Comparison of ENCODE assay signal across 7 mouse cellular contexts in the genomic region with DNA sequence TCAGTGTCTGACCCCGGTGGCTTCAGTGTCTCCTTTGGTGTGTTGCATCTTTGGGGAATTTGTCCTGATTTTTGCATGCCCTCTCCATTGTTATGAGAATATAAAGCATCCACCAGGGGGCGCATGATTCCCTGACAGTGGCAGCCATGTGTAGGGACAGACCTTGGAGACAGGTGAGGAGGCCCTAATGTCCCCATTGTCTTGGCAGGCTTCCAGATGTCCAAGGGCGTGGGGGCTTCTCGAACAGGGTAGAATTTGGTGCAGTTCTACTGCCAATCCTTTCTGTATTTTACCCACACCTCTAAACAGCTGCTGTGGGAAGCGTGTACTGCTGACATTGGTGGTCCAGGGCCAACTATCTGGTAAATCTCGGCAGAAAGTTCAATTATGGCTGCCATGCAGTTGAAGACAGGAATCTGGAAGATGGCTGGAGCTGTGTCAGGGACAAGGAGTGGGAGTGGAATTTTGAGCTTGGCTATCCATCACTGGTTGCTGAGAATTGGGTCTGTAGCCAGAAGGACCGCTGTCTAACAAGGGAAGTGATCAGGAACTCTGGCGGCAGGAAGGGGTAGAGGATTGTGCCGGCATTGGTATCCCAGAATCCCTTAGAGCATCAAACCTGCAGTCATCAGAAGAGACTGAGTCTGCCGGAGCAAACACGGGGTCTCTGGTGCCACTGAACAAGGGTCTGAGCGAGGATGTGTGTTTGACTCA. TPM values are rescaled to one million over a fixed set of nuclear protein-coding genes. Genes with fewer than 3 reads are reported as not detected.
DNase-seq lines count a peak whose midpoint lies in the region; ATAC-seq and TF ChIP-seq lines count a peak whose summit lies in the region.

No protein-coding gene starts in this region.

- TF ChIP-seq RAD21 in MEL (IDR thresholded peaks at IDR 0.05; ENCODE audit: low read depth, low read length), result peak; percentile 63

- DNase-seq in CD4-positive, CD25-positive, alpha-beta regulatory T cell, adult 2 months (ENCODE audit: low read depth, low spot score), result peak; percentile 82
- DNase-seq in MEL (ENCODE audit: low read depth, low spot score), result peak; percentile 72
- peak; percentile 44 for DNase-seq in cerebellum, adult 9-11 months
- DNase-seq in gastrocnemius, adult 2 months, result peak; percentile 61
- DNase-seq in kidney, postnatal 36 days, result peak; percentile 53 to 84
- DNase-seq in lung, embryonic 14.5 days, result peak; percentile 82
- DNase-seq in spleen, adult 18-20 months, result peak; percentile 8 to 59

- no peak overlapping the region for H3K9ac ChIP-seq in MEL (ENCODE audit: control insufficient read depth, low read depth, low read length, poor library complexity, severe bottlenecking)
- H3K9ac ChIP-seq in lung, embryonic 14.5 days, result no peak overlapping the region

- no peak for TF ChIP-seq EP300 in MEL (IDR thresholded peaks at IDR 0.05; ENCODE audit: low read depth in 1 of 2, low read length in 2 of 2)

- H3K4me1 ChIP-seq in MEL (ENCODE audit: control insufficient read depth in 1 of 2, insufficient read depth in 2 of 2, low read length in 2 of 2), result peaks cover 8 to 29% of the 10 kb centered on the region in 2 experiments
- no peaks in the 10 kb centered on the region; the same call in 1 of the 2 replicates for H3K4me1 ChIP-seq in lung, embryonic 14.5 days (ENCODE audit: insufficient read depth)

- no peaks in the 10 kb centered on the region for H3K79me2 ChIP-seq in MEL (ENCODE audit: control insufficient read depth, insufficient read depth, low read length, poor library complexity)

- no peaks in the 10 kb centered on the region for H3K9me3 ChIP-seq in MEL (replicated peaks; ENCODE audit: insufficient read depth, low read length)
- no peaks in the 10 kb centered on the region for H3K9me3 ChIP-seq in lung, embryonic 14.5 days (ENCODE audit: low read depth, low read length)

- no peak for TF ChIP-seq POLR2A in MEL (IDR thresholded peaks at IDR 0.05; ENCODE audit: control insufficient read depth in 1 of 2, insufficient read depth in 1 of 2, low read depth in 1 of 2, low read length in 2 of 2, poor library complexity in 1 of 2)

- intact Hi-C loops in gastrocnemius, adult 2 months (cut with DNase I), result loop anchor here (1.0 to 2.0 kb wide), 2 partner anchors 46 to 220 kb away; a partner anchor contains a TSS

- no peak overlapping the region for H3K4me3 ChIP-seq in MEL (ENCODE audit: control insufficient read depth in 1 of 2, insufficient read depth in 1 of 2, low read depth in 2 of 2, low read length in 2 of 2)
- H3K4me3 ChIP-seq in gastrocnemius, adult 2 months, result no peak overlapping the region
- H3K4me3 ChIP-seq in lung, embryonic 14.5 days (ENCODE audit: low read depth, low read length), result no peak overlapping the region

- TF ChIP-seq CTCF in MEL (IDR thresholded peaks at IDR 0.05 in 2 of 3, conservative IDR thresholded peaks at IDR 0.05 in 1 of 3; ENCODE audit: control insufficient read depth in 1 of 3, insufficient read depth in 1 of 3, low read depth in 2 of 3, low read length in 3 of 3, poor library complexity in 1 of 3, severe bottlenecking in 1 of 3), result peak; percentile 67 to 85 (median 81)
- TF ChIP-seq CTCF in gastrocnemius, adult 2 months (IDR thresholded peaks at IDR 0.05), result peak; percentile 85
- peak; percentile 85 for TF ChIP-seq CTCF in lung, embryonic 14.5 days (IDR thresholded peaks at IDR 0.05; ENCODE audit: low read depth)

- H3K36me3 ChIP-seq in MEL (ENCODE audit: control insufficient read depth in 1 of 2, insufficient read depth in 2 of 2, low read length in 2 of 2), result peaks cover 0 to 23% of the 10 kb centered on the region in 2 experiments; a peak in 2 of 4 replicates
- H3K36me3 ChIP-seq in lung, embryonic 14.5 days (ENCODE audit: insufficient read depth), result no peaks in the 10 kb centered on the region

- no peaks in the 10 kb centered on the region for H3K27me3 ChIP-seq in MEL (ENCODE audit: control insufficient read depth in 1 of 2, insufficient read depth in 2 of 2, low read length in 2 of 2)
- H3K27me3 ChIP-seq in lung, embryonic 14.5 days (ENCODE audit: insufficient read depth, low read length), result 0 out of 2 replicates have a peak, but pooled peaks cover 4% of the 10 kb centered on the region

- no peak overlapping the region for H3K27ac ChIP-seq in MEL (ENCODE audit: control insufficient read depth, low read depth, low read length)
- H3K27ac ChIP-seq in gastrocnemius, adult 2 months, result no peak overlapping the region
- no peak overlapping the region for H3K27ac ChIP-seq in lung, embryonic 14.5 days (ENCODE audit: low read depth)

- peak; percentile 60; the same call in 1 of the 2 replicates for ATAC-seq in lung, embryonic 14.5 days (ENCODE audit: insufficient read depth)

- 52% methylated on average over 12 of the region's 12 CpGs for WGBS in lung, embryonic 14.5 days

- H3K4me2 ChIP-seq in lung, embryonic 14.5 days, result no peak overlapping the region

TF ChIP-seq in MEL, 35 proteins besides CTCF, POLR2A, EP300 and RAD21:
- TF ChIP-seq MYB (IDR thresholded peaks at IDR 0.05; ENCODE audit: low read depth, low read length) (no peak), MYC (IDR thresholded peaks at IDR 0.05; ENCODE audit: low read depth, low read length) (0 out of 2 replicates have a peak, but pooled peaks have one; percentile 34), SIN3A (IDR thresholded peaks at IDR 0.05; ENCODE audit: low read length) (no peak), ZC3H11A (IDR thresholded peaks at IDR 0.05; ENCODE audit: low read depth, low read length) (peak; percentile 69; the same call in 1 of the 2 replicates), SMC3 (IDR thresholded peaks at IDR 0.05; ENCODE audit: low read depth, low read length) (peak; percentile 89)

RNA-seq across cellular contexts. Expression of a gene that starts 29.8 kb away (rescaled TPM):
- total RNA-seq in MEL (2012; rRNA removed), result 0.13 TPM in 1 of 2 replicates, not detected in the other
- not detected for polyA plus RNA-seq in MEL (2012; ENCODE audit: insufficient read depth in 1 of 2, insufficient read length in 2 of 2, low read depth in 1 of 2, low replicate concordance in 2 of 2, missing spikeins in 1 of 2)
- total RNA-seq in gastrocnemius, adult 2 months (2021), result not detected
- not detected in 2 replicates for polyA plus RNA-seq in lung, embryonic 14.5 days (2014; fragmentation: Nextera tagmentation; extraction: Ambion mirVana)

RNA-seq across cellular contexts. Expression of a gene that starts 46.3 kb away (rescaled TPM):
- total RNA-seq in MEL (2012; rRNA removed), result not detected in 2 replicates
- not detected for polyA plus RNA-seq in MEL (2012; ENCODE audit: insufficient read depth in 1 of 2, insufficient read length in 2 of 2, low read depth in 1 of 2, low replicate concordance in 2 of 2, missing spikeins in 1 of 2)
- 10 to 100 TPM; 15.0 to 17.9 TPM for total RNA-seq in gastrocnemius, adult 2 months (2021)
- polyA plus RNA-seq in lung, embryonic 14.5 days (2014; fragmentation: Nextera tagmentation; extraction: Ambion mirVana), result 0.04 TPM in 1 of 2 replicates, not detected in the other

Comparison
In these comparisons a context has a peak if more than half of its experiments do, and no peak if none do; other contexts are left out.
1. RNA of a gene that starts 46.3 kb away (total RNA-seq): 15.0 to 17.9 TPM in gastrocnemius, adult 2 months; not detected in MEL; every median in the first group is over 10 times any median in the second.
2. Peak in every context shown above with its lines, with median percentiles within 50 percentile points of each other: DNase-seq and CTCF ChIP-seq.